Mouse (Mus musculus) C2C12 (cell line): ENCODE data around the gene Hoga1. TPM values are rescaled to one million over a fixed set of nuclear protein-coding genes. Genes with fewer than 3 reads are reported as not detected.
A peak's percentile ranks its signal among the peaks of the same experiment; 100 is the strongest.

Experiments
- H3K27me3 ChIP-seq: one replicate; pipeline ENCODE4 v1.6.1; 2011; ENCODE audit not compliant: control insufficient read depth, insufficient read depth, insufficient read length
- H3K36me3 ChIP-seq: one replicate; pipeline ENCODE4 v1.6.1; 2011; ENCODE audit not compliant: control insufficient read depth, insufficient read depth
- H3K4me3 ChIP-seq: one replicate; pipeline ENCODE4 v1.5.1; 2011; ENCODE audit warnings: mild to moderate bottlenecking, control low read depth; ENCODE audit not compliant: poor library complexity, insufficient read depth, severe bottlenecking
- H3K79me2 ChIP-seq: one replicate; pipeline ENCODE4 v1.6.1; 2011; ENCODE audit not compliant: control insufficient read depth, insufficient read depth
- H3K79me3 ChIP-seq: one replicate; pipeline ENCODE4 v1.6.1; 2011; ENCODE audit warnings: low read depth, control low read depth
- H3ac ChIP-seq: one replicate; pipeline ENCODE3; 2011; ENCODE audit warnings: low read depth; ENCODE audit not compliant: control insufficient read depth, insufficient read length
- CEBPB ChIP-seq: IDR thresholded peaks from one replicate; pipeline ENCODE4 v1.6.1; 2011; ENCODE audit warnings: low read depth, mild to moderate bottlenecking, control low read depth, moderate library complexity
- CTCF ChIP-seq: IDR thresholded peaks from one replicate; pipeline ENCODE4 v1.5.1; 2011; ENCODE audit not compliant: control insufficient read depth, insufficient read depth, insufficient read length
- FOSL1 ChIP-seq: IDR thresholded peaks from one replicate; pipeline ENCODE4 v1.8.0; 2011; ENCODE audit warnings: mild to moderate bottlenecking, low read length; ENCODE audit not compliant: poor library complexity, insufficient read depth, severe bottlenecking
- MAX ChIP-seq: IDR thresholded peaks from one replicate; pipeline ENCODE4 v1.6.1; 2011; ENCODE audit warnings: mild to moderate bottlenecking, control low read depth
- MYOD1 ChIP-seq: IDR thresholded peaks from one replicate; pipeline ENCODE4 v1.6.1; 2011; ENCODE audit warnings: low read depth; ENCODE audit not compliant: control insufficient read depth, insufficient read length
- MYOG ChIP-seq: IDR thresholded peaks from one replicate; pipeline ENCODE4 v1.6.1; 2011; ENCODE audit not compliant: control insufficient read depth, insufficient read length; ENCODE audit errors: extremely low read depth
- USF1 ChIP-seq: IDR thresholded peaks from one replicate; pipeline ENCODE4 v1.6.1; 2011; ENCODE audit warnings: low read depth, mild to moderate bottlenecking, control low read depth, moderate library complexity
- polyA plus RNA-seq: library from polyadenylated mRNA; unstranded; fragments of >200 nt; fragmentation: generic; extraction: Trizol; gene quantifications from one replicate; pipeline ENCODE4 v1.2.1, GENCODE M21; 2012; ENCODE audit warnings: missing spikeins

Gene Hoga1
- polyA plus RNA-seq, 1 experiment: 0.30 TPM

- H3K36me3 ChIP-seq: no peaks in the 10 kb centered on the region
- no peaks in the 10 kb centered on the region for H3K79me3 ChIP-seq
- peaks cover 10% of the 10 kb centered on the region for H3K79me2 ChIP-seq
- H3ac ChIP-seq: peak overlapping the region; percentile 81
- no peaks in the 10 kb centered on the region for H3K27me3 ChIP-seq
- peak overlapping the region; percentile 57 for H3K4me3 ChIP-seq
- TF ChIP-seq MYOD1: no peak
- no peak for TF ChIP-seq FOSL1
- TF ChIP-seq MAX: no peak
- TF ChIP-seq CTCF: no peak
- TF ChIP-seq USF1: no peak
- no peak for TF ChIP-seq MYOG
- TF ChIP-seq CEBPB: no peak
These were observed 40.3 kb downstream of the Hoga1 start for GRCm38 (mm10) chr19:42085690-42086089.

- H3K4me3 ChIP-seq: peak within 1 kb of the TSS; percentile 57
- H3ac ChIP-seq: peak within 1 kb of the TSS; percentile 81
- TF ChIP-seq MAX (no peak), MYOD1 (no peak), FOSL1 (no peak), USF1 (no peak)
- H3K36me3 ChIP-seq: no peaks in the 10 kb centered on the region
- H3K79me3 ChIP-seq: peaks cover 4% of the 10 kb centered on the region
- H3K79me2 ChIP-seq: peaks cover 15% of the 10 kb centered on the region
- H3K27me3 ChIP-seq: no peaks in the 10 kb centered on the region
These were observed 40.8 kb downstream of the Hoga1 start, which contains the start of gene Morn4 for GRCm38 (mm10) chr19:42086166-42086565. TSS of gene Morn4 (minus strand) at chr19:42086357.

- H3ac ChIP-seq: no peak overlapping the region
- H3K79me2 ChIP-seq: peaks cover 44% of the 10 kb centered on the region
- peaks cover 1% of the 10 kb centered on the region for H3K36me3 ChIP-seq
- TF ChIP-seq MYOG: no peak
- no peak for TF ChIP-seq CEBPB
- TF ChIP-seq MYOD1: no peak
- TF ChIP-seq MAX: no peak
- peak; percentile 90 for TF ChIP-seq USF1
- no peaks in the 10 kb centered on the region for H3K27me3 ChIP-seq
- no peak overlapping the region for H3K4me3 ChIP-seq
- H3K79me3 ChIP-seq: peaks cover 18% of the 10 kb centered on the region
These were observed 43.8 kb downstream of the Hoga1 start for GRCm38 (mm10) chr19:42089103-42089747.

GRCm38 (mm10) chr19:42089748-42090595 lies 44.6 kb downstream of the Hoga1 start, which contains the start of gene Pi4k2a:
TSS of gene Pi4k2a (plus strand) at chr19:42090470.
- Histone ChIP-seq H3K79me2 (peaks cover 52% of the 10 kb centered on the region), H3K36me3 (peaks cover 9% of the 10 kb centered on the region), H3K27me3 (no peaks in the 10 kb centered on the region), H3K79me3 (peaks cover 18% of the 10 kb centered on the region), H3K4me3 (peak within 1 kb of the TSS; percentile 64), H3ac (peak within 1 kb of the TSS; percentile 83)
- no peak for TF ChIP-seq FOSL1
- no peak for TF ChIP-seq MYOD1
- peak; percentile 21 for TF ChIP-seq CEBPB
- no peak for TF ChIP-seq USF1
- peak; percentile 85 for TF ChIP-seq MAX
- TF ChIP-seq MYOG: no peak
- TF ChIP-seq CTCF: no peak

- Histone ChIP-seq H3K27me3 (no peaks in the 10 kb centered on the region), H3K79me2 (peaks cover 55% of the 10 kb centered on the region), H3ac (peak overlapping the region; percentile 83), H3K4me3 (peak overlapping the region; percentile 64), H3K36me3 (peaks cover 16% of the 10 kb centered on the region), H3K79me3 (peaks cover 20% of the 10 kb centered on the region)
- no peak for TF ChIP-seq MAX
- no peak for TF ChIP-seq USF1
These were observed 45.3 kb downstream of the Hoga1 start for GRCm38 (mm10) chr19:42090637-42091141.

GRCm38 (mm10) chr19:42099406-42099805 lies 54.0 kb downstream of the Hoga1 start:
- Histone ChIP-seq H3K79me2 (peaks cover 51% of the 10 kb centered on the region), H3K36me3 (peaks cover 24% of the 10 kb centered on the region), H3K4me3 (no peak overlapping the region), H3K27me3 (no peaks in the 10 kb centered on the region), H3K79me3 (peaks cover 7% of the 10 kb centered on the region), H3ac (no peak overlapping the region)
- no peak for TF ChIP-seq MYOD1
- TF ChIP-seq CTCF: no peak
- TF ChIP-seq MAX: no peak
- no peak for TF ChIP-seq MYOG
- TF ChIP-seq FOSL1: no peak
- TF ChIP-seq USF1: no peak
- TF ChIP-seq CEBPB: no peak
